Mouse (Mus musculus) embryonic facial prominence, embryonic 12.5 days (tissue): ENCODE measurements at regions not wholly inside any gene's neighbourhood (a gene's known extent, or its start where the extent isn't known, plus 50 kb on each side); places are given as distances from the start of the nearest gene placed in this dataset.

Source experiments
- ATAC-seq: fragments of 200-750 bp; cut with Nextera tagmentation; 2 replicates; pipeline ENCODE4 v1.8.0; 2017; ENCODE audit not compliant: insufficient number of reproducible peaks, insufficient read depth, low FRiP score, low TSS enrichment
- H3K27ac ChIP-seq: fragments of 300-500 bp; sonication (generic); 2 replicates; pipeline ENCODE4 v1.5.1; 2016; ENCODE audit warnings: mild to moderate bottlenecking
- H3K27me3 ChIP-seq: fragments of 300-500 bp; sonication (generic); 2 replicates; pipeline ENCODE4 v1.6.1; 2016; ENCODE audit warnings: mild to moderate bottlenecking, moderate library complexity
- H3K36me3 ChIP-seq: fragments of 300-500 bp; sonication (generic); 2 replicates; pipeline ENCODE4 v1.6.1; 2016; ENCODE audit warnings: mild to moderate bottlenecking
- H3K4me1 ChIP-seq: fragments of 300-500 bp; sonication (generic); 2 replicates; pipeline ENCODE4 v1.6.1; 2016
- H3K4me2 ChIP-seq: fragments of 300-500 bp; sonication (generic); replicated peaks from 2 replicates; pipeline ENCODE4 v1.6.1; 2016; ENCODE audit warnings: mild to moderate bottlenecking, moderate library complexity
- H3K4me3 ChIP-seq: fragments of 300-500 bp; sonication (generic); 2 replicates; pipeline ENCODE4 v1.5.1; 2016; ENCODE audit warnings: mild to moderate bottlenecking
- H3K9ac ChIP-seq: fragments of 300-500 bp; sonication (generic); 2 replicates; pipeline ENCODE4 v1.6.1; 2016; ENCODE audit warnings: mild to moderate bottlenecking, moderate library complexity
- H3K9me3 ChIP-seq: fragments of 300-500 bp; sonication (generic); 2 replicates; pipeline ENCODE4 v1.6.1; 2016; ENCODE audit warnings: mild to moderate bottlenecking, moderate library complexity
- WGBS: fragments of 180-500 bp; shearing (Covaris S2); methylation state at CpG from one replicate; pipeline ENCODE4 v1.1.7; 2016; 5-methylcytosine and 5-hydroxymethylcytosine counted together

- Histone ChIP-seq H3K27me3 (no peaks in the 10 kb centered on the region), H3K9ac (no peak overlapping the region), H3K4me2 (no peak overlapping the region), H3K4me1 (peaks cover 7% of the 10 kb centered on the region; the same call in 1 of the 2 replicates), H3K4me3 (no peak overlapping the region), H3K36me3 (no peaks in the 10 kb centered on the region), H3K9me3 (no peaks in the 10 kb centered on the region), H3K27ac (no peak overlapping the region)
- WGBS: 85% methylated on average over 4 of the region's 4 CpGs
- no peak for ATAC-seq
These were observed 314.2 kb upstream of the Zeb2 start for GRCm38 (mm10) chr2:45431366-45431765.

GRCm38 (mm10) chr2:45421774-45422173, 304.6 kb upstream of the Zeb2 start:
- no peak for ATAC-seq
- Histone ChIP-seq H3K9me3 (no peaks in the 10 kb centered on the region), H3K9ac (no peak overlapping the region), H3K27me3 (no peaks in the 10 kb centered on the region), H3K4me3 (no peak overlapping the region), H3K4me2 (no peak overlapping the region), H3K4me1 (no peaks in the 10 kb centered on the region), H3K27ac (no peak overlapping the region), H3K36me3 (no peaks in the 10 kb centered on the region)
- WGBS: 84% methylated on average over 1 of the region's 1 CpGs

DNA sequence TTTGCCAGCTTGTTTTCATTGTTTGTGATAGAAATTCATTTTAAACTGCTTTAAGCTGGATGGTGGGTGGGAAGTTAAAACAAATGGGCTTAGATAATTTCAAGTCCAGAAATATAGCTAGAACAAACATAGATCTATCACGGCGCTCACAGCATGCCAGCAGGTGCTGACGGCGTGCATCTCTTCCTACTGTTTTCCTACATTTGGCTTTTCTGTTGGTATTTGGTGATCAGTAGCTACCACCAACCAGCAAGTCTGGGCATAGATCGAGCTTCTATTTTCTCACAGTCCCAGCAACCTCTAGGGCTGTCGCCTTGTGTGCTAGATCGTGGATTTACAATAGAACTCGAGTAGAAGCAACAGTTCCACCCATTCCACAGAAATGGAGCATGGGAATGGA, 290.9 kb upstream of the Zeb2 start:
- H3K9me3 ChIP-seq: no peaks in the 10 kb centered on the region
- H3K9ac ChIP-seq: no peak overlapping the region
- H3K4me2 ChIP-seq: no peak overlapping the region
- ATAC-seq: no peak
- no peaks in the 10 kb centered on the region for H3K36me3 ChIP-seq
- H3K27ac ChIP-seq: no peak overlapping the region
- 90% methylated on average over 8 of the region's 8 CpGs for WGBS
- H3K4me3 ChIP-seq: no peak overlapping the region
- H3K27me3 ChIP-seq: no peaks in the 10 kb centered on the region
- H3K4me1 ChIP-seq: peaks cover 16% of the 10 kb centered on the region

- Histone ChIP-seq H3K27me3 (no peaks in the 10 kb centered on the region), H3K36me3 (no peaks in the 10 kb centered on the region), H3K4me3 (no peak overlapping the region), H3K27ac (no peak overlapping the region), H3K4me1 (0 out of 2 replicates have a peak, but pooled peaks cover 3% of the 10 kb centered on the region), H3K9ac (no peak overlapping the region), H3K4me2 (no peak overlapping the region), H3K9me3 (no peaks in the 10 kb centered on the region)
- ATAC-seq: no peak
These were observed 272.8 kb upstream of the Zeb2 start for GRCm38 (mm10) chr2:45389902-45390492.

DNA sequence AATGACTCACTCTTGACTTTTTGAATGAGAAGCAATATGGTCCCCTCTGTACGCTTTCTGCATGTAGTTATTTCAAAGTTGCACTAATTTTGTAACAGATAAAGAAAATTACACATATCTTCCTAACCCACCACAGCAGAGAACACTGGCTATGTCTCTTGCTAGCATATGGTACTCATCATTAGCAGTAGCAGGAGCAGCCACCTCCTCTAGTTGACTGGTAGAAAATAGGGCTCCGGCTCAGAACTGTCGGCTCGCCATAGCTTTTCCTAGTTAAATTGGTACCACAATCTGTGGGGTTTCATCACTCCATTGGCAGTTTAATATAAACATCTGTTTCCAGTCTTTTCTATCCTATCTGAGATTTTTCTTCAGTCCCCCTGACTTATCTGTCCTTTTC, 254.1 kb upstream of the Zeb2 start:
- Histone ChIP-seq H3K27ac (no peak overlapping the region), H3K4me1 (0 out of 2 replicates have a peak, but pooled peaks cover 3% of the 10 kb centered on the region), H3K27me3 (no peaks in the 10 kb centered on the region), H3K9ac (no peak overlapping the region), H3K4me2 (no peak overlapping the region), H3K9me3 (no peaks in the 10 kb centered on the region), H3K36me3 (no peaks in the 10 kb centered on the region), H3K4me3 (no peak overlapping the region)
- WGBS: 53% methylated on average over 4 of the region's 4 CpGs
- ATAC-seq: no peak

DNA sequence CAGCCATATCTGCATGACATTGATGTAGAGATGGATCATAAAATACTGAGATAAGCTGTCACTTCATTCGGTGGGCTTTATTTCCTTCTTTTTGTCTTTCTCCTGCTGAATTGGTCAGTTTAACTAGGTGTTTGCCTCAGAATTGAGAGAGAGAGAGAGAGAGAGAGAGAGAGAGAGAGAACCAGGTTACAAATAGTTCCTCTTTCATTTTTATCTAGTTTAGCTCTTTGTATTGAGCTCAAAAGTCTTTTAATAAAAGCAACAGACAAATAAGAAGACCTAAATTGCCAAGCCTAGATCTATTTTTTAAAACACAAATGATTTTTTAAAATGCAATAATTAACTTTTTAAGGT, 253.4 kb upstream of the Zeb2 start:
- Histone ChIP-seq H3K9me3 (no peaks in the 10 kb centered on the region), H3K9ac (no peak overlapping the region)
- WGBS: 88% methylated on average over 1 of the region's 1 CpGs

DNA sequence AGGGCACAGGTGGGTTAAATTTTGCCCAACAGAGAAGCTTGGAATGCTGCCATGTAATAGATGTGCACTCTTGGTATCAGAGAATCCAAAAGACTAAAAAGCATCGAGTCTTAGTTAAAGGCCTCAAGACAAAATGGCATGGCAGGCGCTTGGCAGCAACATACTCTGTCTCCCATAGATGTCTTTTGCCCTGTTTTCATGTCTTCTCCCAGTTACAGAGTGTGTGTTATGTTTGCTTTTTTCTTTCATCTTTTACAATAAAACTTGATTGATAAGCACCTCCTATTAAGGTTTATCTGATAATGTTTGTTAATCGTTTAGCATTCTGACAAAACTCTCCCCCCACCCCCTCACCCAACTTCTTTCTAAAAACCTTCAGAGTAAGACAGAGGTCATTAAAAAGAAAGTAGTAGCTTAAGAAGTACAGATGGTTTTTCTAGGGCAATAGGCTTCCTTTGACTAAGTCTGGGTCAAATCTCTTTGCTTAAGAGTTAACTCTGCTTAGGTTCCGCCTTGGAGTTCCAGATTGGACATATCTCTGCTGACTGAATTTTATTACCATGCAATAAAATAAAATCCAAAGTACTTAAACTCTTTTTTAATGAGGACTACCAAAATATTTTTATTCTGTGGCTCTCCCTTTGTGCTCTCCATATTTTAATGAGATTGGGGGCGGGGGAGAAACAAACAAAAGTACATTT, 252.9 kb upstream of the Zeb2 start:
- WGBS: 81% methylated on average over 5 of the region's 5 CpGs
- Histone ChIP-seq H3K9ac (no peak overlapping the region), H3K27me3 (no peaks in the 10 kb centered on the region), H3K4me2 (no peak overlapping the region), H3K4me1 (0 out of 2 replicates have a peak, but pooled peaks cover 3% of the 10 kb centered on the region), H3K4me3 (no peak overlapping the region), H3K9me3 (no peaks in the 10 kb centered on the region), H3K27ac (no peak overlapping the region), H3K36me3 (no peaks in the 10 kb centered on the region)
- ATAC-seq: no peak

More for the DNA sequence above, 253.4 kb upstream of the Zeb2 start:
- Histone ChIP-seq H3K4me2 (no peak overlapping the region), H3K27ac (no peak overlapping the region), H3K27me3 (no peaks in the 10 kb centered on the region), H3K4me1 (0 out of 2 replicates have a peak, but pooled peaks cover 3% of the 10 kb centered on the region), H3K36me3 (no peaks in the 10 kb centered on the region), H3K4me3 (no peak overlapping the region)
- ATAC-seq: no peak

DNA sequence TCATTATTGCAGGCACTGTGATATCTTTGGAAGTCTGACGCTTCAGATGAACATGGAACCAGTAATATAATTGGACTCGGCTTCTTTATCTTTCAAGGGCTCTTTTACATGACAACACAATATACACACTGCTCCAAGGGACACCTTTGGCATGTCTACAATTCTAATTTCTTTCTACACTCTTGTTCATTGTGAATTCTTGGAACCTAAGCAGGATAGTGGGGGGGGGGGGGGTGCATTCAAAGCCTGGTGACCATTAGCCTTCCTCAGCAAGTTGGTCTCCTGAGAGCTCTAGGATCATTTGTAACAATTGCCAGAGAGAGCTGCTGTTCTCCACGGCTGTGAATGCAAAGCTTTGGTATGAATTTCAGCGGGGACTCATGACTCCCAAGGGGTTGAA, 252.2 kb upstream of the Zeb2 start:
- no peaks in the 10 kb centered on the region for H3K27me3 ChIP-seq
- WGBS: 66% methylated on average over 4 of the region's 4 CpGs
- no peak overlapping the region for H3K27ac ChIP-seq
- H3K9ac ChIP-seq: no peak overlapping the region
- no peaks in the 10 kb centered on the region for H3K9me3 ChIP-seq
- H3K36me3 ChIP-seq: no peaks in the 10 kb centered on the region
- 0 out of 2 replicates have a peak, but pooled peaks cover 3% of the 10 kb centered on the region for H3K4me1 ChIP-seq
- no peak for ATAC-seq
- no peak overlapping the region for H3K4me3 ChIP-seq
- no peak overlapping the region for H3K4me2 ChIP-seq

- 77% methylated on average over 10 of the region's 10 CpGs for WGBS
- Histone ChIP-seq H3K4me1 (0 out of 2 replicates have a peak, but pooled peaks cover 3% of the 10 kb centered on the region), H3K36me3 (no peaks in the 10 kb centered on the region), H3K4me3 (no peak overlapping the region), H3K27me3 (no peaks in the 10 kb centered on the region), H3K4me2 (no peak overlapping the region), H3K27ac (no peak overlapping the region), H3K9me3 (no peaks in the 10 kb centered on the region), H3K9ac (no peak overlapping the region)
- no peak for ATAC-seq
These were observed 250.4 kb upstream of the Zeb2 start for GRCm38 (mm10) chr2:45367436-45368193.

- no peaks in the 10 kb centered on the region for H3K9me3 ChIP-seq
- no peaks in the 10 kb centered on the region for H3K36me3 ChIP-seq
- no peak overlapping the region for H3K9ac ChIP-seq
- no peak overlapping the region for H3K4me2 ChIP-seq
- H3K4me1 ChIP-seq: peaks cover 16% of the 10 kb centered on the region; the same call in 1 of the 2 replicates
- no peak overlapping the region for H3K4me3 ChIP-seq
- no peaks in the 10 kb centered on the region for H3K27me3 ChIP-seq
- no peak for ATAC-seq
- H3K27ac ChIP-seq: no peak overlapping the region
- WGBS: 60% methylated on average over 7 of the region's 7 CpGs
These were observed 240.1 kb upstream of the Zeb2 start for GRCm38 (mm10) chr2:45357266-45357665.

DNA sequence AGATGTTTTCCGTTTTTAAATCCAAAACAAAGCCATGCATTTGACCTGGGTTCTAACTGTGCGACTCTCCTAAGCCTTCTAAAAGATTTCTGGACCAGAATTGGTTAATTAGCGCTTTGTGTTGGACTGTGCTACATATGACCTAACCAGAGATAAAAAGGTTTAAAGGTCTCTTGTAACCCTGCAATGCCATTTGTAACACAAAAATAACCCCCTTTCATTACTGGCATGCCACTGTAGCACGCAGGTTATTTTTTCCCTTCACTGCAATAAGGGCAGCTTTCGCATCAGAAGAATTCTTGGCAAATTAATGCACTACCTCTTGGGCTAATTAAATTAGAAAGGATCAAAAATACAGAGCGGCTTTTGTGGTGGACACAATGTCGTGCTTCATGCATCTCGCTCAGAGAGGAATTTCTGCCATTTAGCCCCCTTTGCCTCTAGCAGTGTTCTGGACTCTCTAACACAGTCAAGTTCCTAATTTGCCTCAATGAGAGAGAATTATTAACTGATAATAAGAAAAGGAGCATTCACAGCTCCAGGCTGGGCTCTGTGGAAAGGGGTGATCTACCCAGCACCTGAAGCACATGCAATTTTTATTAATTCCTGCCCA, 239.5 kb upstream of the Zeb2 start:
- Histone ChIP-seq H3K4me3 (no peak overlapping the region), H3K36me3 (no peaks in the 10 kb centered on the region), H3K4me1 (peaks cover 16% of the 10 kb centered on the region; the same call in 1 of the 2 replicates), H3K9me3 (no peaks in the 10 kb centered on the region), H3K27me3 (no peaks in the 10 kb centered on the region), H3K27ac (no peak overlapping the region), H3K9ac (no peak overlapping the region), H3K4me2 (no peak overlapping the region)
- WGBS: 43% methylated on average over 8 of the region's 8 CpGs
- ATAC-seq: no peak
